Mouse (Mus musculus): Measurements from ENCODE around the gene Anks1.
"Not testable (repeated sequence)": the region's sequence is repeated elsewhere in the genome, so short reads cannot be mapped to it uniquely, and the experiment has no call there.

Gene Anks1

GRCm38 (mm10) chr17:27997212-27997611 lies 88.1 kb downstream of the Anks1 start:
- DNase-seq (ENCODE audit: extremely low spot score): no peak

- not testable (repeated sequence) for DNase-seq (ENCODE audit: extremely low spot score)
These were observed 90.7 kb downstream of the Anks1 start for GRCm38 (mm10) chr17:27999683-28000273.

GRCm38 (mm10) chr17:28000389-28000788 lies 91.3 kb downstream of the Anks1 start:
- no peak for DNase-seq (ENCODE audit: extremely low spot score)

- DNase-seq (ENCODE audit: extremely low spot score): no peak
These were observed 91.7 kb downstream of the Anks1 start for GRCm38 (mm10) chr17:28000851-28001250.

- DNase-seq (ENCODE audit: extremely low spot score): no peak
These were observed 96.3 kb downstream of the Anks1 start for GRCm38 (mm10) chr17:28005393-28005792.

GRCm38 (mm10) chr17:28006208-28006607 lies 97.1 kb downstream of the Anks1 start:
- DNase-seq (ENCODE audit: extremely low spot score): no peak

GRCm38 (mm10) chr17:28006611-28007010 lies 97.5 kb downstream of the Anks1 start:
- no peak for DNase-seq (ENCODE audit: extremely low spot score)

- DNase-seq (ENCODE audit: extremely low spot score): peak; percentile 50
These were observed 98.2 kb downstream of the Anks1 start for GRCm38 (mm10) chr17:28007179-28007811.

- DNase-seq (ENCODE audit: extremely low spot score): peak; percentile 37
These were observed 98.9 kb downstream of the Anks1 start for GRCm38 (mm10) chr17:28007857-28008564.

GRCm38 (mm10) chr17:28008565-28008981 lies 99.5 kb downstream of the Anks1 start:
- DNase-seq (ENCODE audit: extremely low spot score): no peak

GRCm38 (mm10) chr17:28009066-28009715 lies 100.1 kb downstream of the Anks1 start:
- DNase-seq (ENCODE audit: extremely low spot score): no peak

GRCm38 (mm10) chr17:28009716-28010114 lies 100.6 kb downstream of the Anks1 start:
- DNase-seq (ENCODE audit: extremely low spot score): no peak

- no peak for DNase-seq (ENCODE audit: extremely low spot score)
These were observed 101.8 kb downstream of the Anks1 start for GRCm38 (mm10) chr17:28010925-28011324.

- no peak for DNase-seq (ENCODE audit: extremely low spot score)
These were observed 103.7 kb downstream of the Anks1 start for GRCm38 (mm10) chr17:28012851-28013250.

- peak; percentile 79 for DNase-seq (ENCODE audit: extremely low spot score)
These were observed 104.3 kb downstream of the Anks1 start for GRCm38 (mm10) chr17:28013259-28013875.

GRCm38 (mm10) chr17:28014449-28014848 lies 105.3 kb downstream of the Anks1 start:
- DNase-seq (ENCODE audit: extremely low spot score): no peak

GRCm38 (mm10) chr17:28015068-28015730 lies 106.1 kb downstream of the Anks1 start:
- no peak for DNase-seq (ENCODE audit: extremely low spot score)

- DNase-seq (ENCODE audit: extremely low spot score): no peak
These were observed 107.1 kb downstream of the Anks1 start for GRCm38 (mm10) chr17:28016056-28016797.

- DNase-seq (ENCODE audit: extremely low spot score): no peak
These were observed 109.2 kb downstream of the Anks1 start for GRCm38 (mm10) chr17:28018344-28018743.

- DNase-seq (ENCODE audit: extremely low spot score): no peak
These were observed 109.7 kb downstream of the Anks1 start for GRCm38 (mm10) chr17:28018776-28019175.
